10 mouse cellular contexts compared by ENCODE assay signal in genomic region chr1:183146102-183146735, GRCm38 (mm10).
DNase-seq lines count a peak whose midpoint lies in the region; ATAC-seq lines count a peak whose summit lies in the region.
"Had no signal": no experiment of that assay in that cellular context is flagged by ENCODE, and none has a peak within 500 bp of the region (broad histone marks: within the 10 kb centered on the region; RNA-seq: fewer than 3 reads in every experiment).

No protein-coding gene starts in this region.

- no peak overlapping the region for H3K9ac ChIP-seq in midbrain, embryonic 11.5 days (ENCODE audit: low read length)
- H3K9ac ChIP-seq in midbrain, embryonic 15.5 days: no peak overlapping the region
- H3K9ac ChIP-seq in limb, embryonic 12.5 days (replicated peaks): peak overlapping the region; percentile 58
- no peak overlapping the region for H3K9ac ChIP-seq in stomach, embryonic 15.5 days

- no peaks in the 10 kb centered on the region for H3K27me3 ChIP-seq in midbrain, embryonic 11.5 days (ENCODE audit: control insufficient read depth, insufficient read depth, low read length)
- no peaks in the 10 kb centered on the region for H3K27me3 ChIP-seq in midbrain, embryonic 15.5 days (replicated peaks)
- no peaks in the 10 kb centered on the region; the same call in 1 of the 2 replicates for H3K27me3 ChIP-seq in limb, embryonic 12.5 days
- no peaks in the 10 kb centered on the region for H3K27me3 ChIP-seq in stomach, embryonic 15.5 days (replicated peaks)

- no peaks in the 10 kb centered on the region for H3K9me3 ChIP-seq in midbrain, embryonic 11.5 days (ENCODE audit: control insufficient read depth, low read length)
- H3K9me3 ChIP-seq in midbrain, embryonic 15.5 days: no peaks in the 10 kb centered on the region
- no peaks in the 10 kb centered on the region for H3K9me3 ChIP-seq in limb, embryonic 12.5 days
- H3K9me3 ChIP-seq in stomach, embryonic 15.5 days: no peaks in the 10 kb centered on the region

- no peak overlapping the region for H3K4me3 ChIP-seq in midbrain, embryonic 11.5 days (ENCODE audit: low read depth, low read length)
- H3K4me3 ChIP-seq in midbrain, embryonic 15.5 days: no peak overlapping the region
- H3K4me3 ChIP-seq in limb, embryonic 12.5 days (replicated peaks): peak overlapping the region; percentile 44
- no peak overlapping the region; the same call in 1 of the 2 replicates for H3K4me3 ChIP-seq in stomach, embryonic 15.5 days (replicated peaks)

- ATAC-seq in midbrain, embryonic 11.5 days (ENCODE audit: low FRiP score): no peak
- ATAC-seq in midbrain, embryonic 15.5 days (replicated peaks): no peak
- no peak for ATAC-seq in limb, embryonic 12.5 days (ENCODE audit: insufficient number of reproducible peaks, insufficient read depth, low FRiP score, low TSS enrichment, low read depth)
- ATAC-seq in stomach, embryonic 15.5 days (ENCODE audit: insufficient read depth, low FRiP score, low read depth): no peak
- ATAC-seq: forebrain, embryonic 14.5 days had no signal

- no peak overlapping the region; the same call in 1 of the 2 replicates for H3K4me2 ChIP-seq in midbrain, embryonic 11.5 days
- H3K4me2 ChIP-seq in midbrain, embryonic 15.5 days: no peak overlapping the region
- peak overlapping the region; percentile 59 for H3K4me2 ChIP-seq in limb, embryonic 12.5 days
- H3K4me2 ChIP-seq in stomach, embryonic 15.5 days: peak overlapping the region; percentile 35

- peaks cover 39% of the 10 kb centered on the region for H3K4me1 ChIP-seq in midbrain, embryonic 11.5 days (ENCODE audit: control insufficient read depth, insufficient read depth, low read length)
- peaks cover 30% of the 10 kb centered on the region for H3K4me1 ChIP-seq in midbrain, embryonic 15.5 days
- peaks cover 83% of the 10 kb centered on the region for H3K4me1 ChIP-seq in limb, embryonic 12.5 days (replicated peaks)
- H3K4me1 ChIP-seq in stomach, embryonic 15.5 days: peaks cover 19% of the 10 kb centered on the region

- no peaks in the 10 kb centered on the region for H3K36me3 ChIP-seq in midbrain, embryonic 11.5 days (ENCODE audit: control insufficient read depth, insufficient read depth, low read length)
- H3K36me3 ChIP-seq in midbrain, embryonic 15.5 days (replicated peaks): no peaks in the 10 kb centered on the region
- no peaks in the 10 kb centered on the region for H3K36me3 ChIP-seq in limb, embryonic 12.5 days
- H3K36me3 ChIP-seq in stomach, embryonic 15.5 days: no peaks in the 10 kb centered on the region

- H3K27ac ChIP-seq in midbrain, embryonic 11.5 days (ENCODE audit: low read depth, low read length): no peak overlapping the region
- no peak overlapping the region for H3K27ac ChIP-seq in midbrain, embryonic 15.5 days
- peak overlapping the region; percentile 74 for H3K27ac ChIP-seq in limb, embryonic 12.5 days
- H3K27ac ChIP-seq in stomach, embryonic 15.5 days: no peak overlapping the region

- peak; percentile 87 for DNase-seq in heart, adult 11 months
- no peak for DNase-seq in heart, adult 9 months (ENCODE audit: low spot score in 2 of 2)
- DNase-seq in midbrain, embryonic 11.5 days (ENCODE audit: low spot score, missing footprints): peak; percentile 83
- DNase-seq in urinary bladder, postnatal 25 days (ENCODE audit: low spot score): no peak
- DNase-seq in urinary bladder, adult 2 months (ENCODE audit: low spot score): no peak
- DNase-seq: right cerebral cortex, postnatal 4 days had no signal

- 73% methylated on average over 7 of the region's 7 CpGs for WGBS in midbrain, embryonic 11.5 days
- 70% methylated on average over 7 of the region's 7 CpGs for WGBS in midbrain, embryonic 15.5 days
- WGBS in limb, embryonic 12.5 days: 23% methylated on average over 7 of the region's 7 CpGs
- 53% methylated on average over 7 of the region's 7 CpGs for WGBS in stomach, embryonic 15.5 days

Comparison
In these comparisons a context has a peak if more than half of its experiments do, and no peak if none do; other contexts are left out.
1. DNase-seq: peak in heart, adult 11 months (single experiment) and midbrain, embryonic 11.5 days (single experiment); none in heart, adult 9 months (0 of 2), urinary bladder, postnatal 25 days (single experiment) and urinary bladder, adult 2 months (single experiment).
2. H3K4me2 ChIP-seq: peak in limb, embryonic 12.5 days (single experiment) and stomach, embryonic 15.5 days (single experiment); none in midbrain, embryonic 11.5 days (single experiment) and midbrain, embryonic 15.5 days (single experiment).